ENCODE assay signal across 8 mouse cellular contexts in the genomic region with DNA sequence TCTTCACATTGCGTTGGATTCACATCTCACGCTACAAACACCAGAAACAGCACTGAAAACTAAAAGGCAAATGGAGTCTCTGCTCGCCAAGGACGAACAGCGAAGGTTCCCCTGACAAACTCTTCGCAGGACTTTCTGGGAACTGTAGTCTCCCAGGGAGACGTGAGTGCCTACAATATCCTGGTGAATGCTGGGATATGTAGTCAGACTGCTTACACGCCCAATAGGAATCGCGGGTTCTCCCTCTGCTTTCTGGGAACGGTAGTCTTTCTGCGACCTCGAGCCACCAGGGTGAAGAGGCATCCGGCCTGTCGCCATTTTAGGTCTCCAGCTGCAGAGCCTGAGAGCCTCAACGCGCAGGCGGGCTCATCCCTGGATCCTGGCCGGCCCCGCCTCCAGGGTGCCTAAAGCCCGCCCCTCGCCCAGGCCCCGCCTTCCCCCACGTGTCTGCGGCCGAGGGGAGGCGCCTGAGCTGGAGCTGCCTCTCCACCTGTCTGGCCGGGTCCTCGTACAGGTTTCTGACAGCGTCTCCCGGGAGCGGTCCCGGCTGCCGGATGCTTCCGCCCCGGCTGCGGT. TPM values are rescaled to one million over a fixed set of nuclear protein-coding genes. Genes with fewer than 3 reads are reported as not detected.
A peak's percentile ranks its signal among the peaks of the same experiment; 100 is the strongest.
DNase-seq lines count a peak whose midpoint lies in the region; ATAC-seq and TF ChIP-seq lines count a peak whose summit lies in the region.
"Not testable (repeated sequence)": the region's sequence is repeated elsewhere in the genome, so short reads cannot be mapped to it uniquely, and the experiment has no call there.

Gene Desi2, plus strand, starts transcription at position 202 of the 576 bp plus-strand sequence.

- TF ChIP-seq CTCF in kidney, adult 2 months (conservative IDR thresholded peaks at IDR 0.05; ENCODE audit: insufficient read depth, insufficient read length, low read depth, low read length); spleen, adult 2 months (IDR thresholded peaks at IDR 0.05; ENCODE audit: extremely low read depth, insufficient read depth, insufficient read length, insufficient replicate concordance): not testable (repeated sequence)

- ATAC-seq in embryonic facial prominence, embryonic 13.5 days (ENCODE audit: insufficient number of reproducible peaks, insufficient read depth, low FRiP score, low TSS enrichment, low read depth): peak; percentile 99
- ATAC-seq in limb, embryonic 12.5 days (ENCODE audit: insufficient number of reproducible peaks, insufficient read depth, low FRiP score, low TSS enrichment, low read depth): peak; percentile 99
- ATAC-seq in midbrain, embryonic 15.5 days (replicated peaks): peak; percentile 99

- not testable (repeated sequence) for H3K9me3 ChIP-seq in embryonic facial prominence, embryonic 13.5 days; limb, embryonic 12.5 days; midbrain, embryonic 15.5 days

- H3K4me2 ChIP-seq in embryonic facial prominence, embryonic 13.5 days: peak within 1 kb of the TSS; percentile 71
- H3K4me2 ChIP-seq in limb, embryonic 12.5 days: peak within 1 kb of the TSS; percentile 53
- peak within 1 kb of the TSS; percentile 69 for H3K4me2 ChIP-seq in midbrain, embryonic 15.5 days

- peak within 1 kb of the TSS; percentile 66 for H3K4me3 ChIP-seq in embryonic facial prominence, embryonic 13.5 days
- peak within 1 kb of the TSS; percentile 80 for H3K4me3 ChIP-seq in kidney, adult 2 months (ENCODE audit: insufficient read depth, low read depth, low read length)
- H3K4me3 ChIP-seq in limb, embryonic 12.5 days (replicated peaks): peak within 1 kb of the TSS; percentile 61
- H3K4me3 ChIP-seq in midbrain, embryonic 15.5 days: peak within 1 kb of the TSS; percentile 76
- H3K4me3 ChIP-seq in spleen, adult 2 months (ENCODE audit: extremely low read depth, insufficient read depth, insufficient read length): peak within 1 kb of the TSS; percentile 71

- H3K27me3 ChIP-seq in embryonic facial prominence, embryonic 13.5 days; kidney, adult 2 months (replicated peaks; ENCODE audit: control insufficient read depth, insufficient read depth, low read length); limb, embryonic 12.5 days; midbrain, embryonic 15.5 days (replicated peaks); spleen, adult 2 months (ENCODE audit: control insufficient read depth, insufficient read depth, low read length): not testable (repeated sequence)

- peak within 1 kb of the TSS; percentile 62 for H3K27ac ChIP-seq in embryonic facial prominence, embryonic 13.5 days
- H3K27ac ChIP-seq in kidney, adult 2 months (ENCODE audit: insufficient read depth, low read depth, low read length): peak within 1 kb of the TSS; percentile 76
- H3K27ac ChIP-seq in limb, embryonic 12.5 days: peak within 1 kb of the TSS; percentile 45; the same call in 1 of the 2 replicates
- H3K27ac ChIP-seq in midbrain, embryonic 15.5 days: peak within 1 kb of the TSS; percentile 84
- peak within 1 kb of the TSS; percentile 76 for H3K27ac ChIP-seq in spleen, adult 2 months (ENCODE audit: insufficient read depth, low read length)

- not testable (repeated sequence) for H3K36me3 ChIP-seq in embryonic facial prominence, embryonic 13.5 days; kidney, adult 2 months (ENCODE audit: control insufficient read depth, insufficient read depth, low read length); limb, embryonic 12.5 days; midbrain, embryonic 15.5 days (replicated peaks); spleen, adult 2 months (ENCODE audit: control insufficient read depth, insufficient read depth, low read length)

- WGBS in embryonic facial prominence, embryonic 13.5 days: 1% methylated on average over 37 of the region's 37 CpGs
- 1% methylated on average over 37 of the region's 37 CpGs for WGBS in kidney, adult 2 months
- WGBS in limb, embryonic 12.5 days: under 1% methylated on average over 37 of the region's 37 CpGs
- under 1% methylated on average over 37 of the region's 37 CpGs for WGBS in midbrain, embryonic 15.5 days
- whole genome bisulfite sequencing in spleen, adult 2 months: under 1% methylated on average over 37 of the region's 37 CpGs

- peak; percentile 97 for DNase-seq in 3134 (ENCODE audit: extremely low read depth, insufficient read length, low spot score)
- DNase-seq in adrenal gland, postnatal 36 days: peak; percentile 94 to 95
- DNase-seq in heart, adult 18-20 months: peak; percentile 92 to 99
- DNase-seq in kidney, adult 2 months: peak; percentile 99
- peak; percentile 89 to 97 for DNase-seq in spleen, adult 2 months (ENCODE audit: low read depth in 1 of 2, low spot score in 2 of 2)

- not testable (repeated sequence) for TF ChIP-seq POLR2A in kidney, adult 2 months (IDR thresholded peaks at IDR 0.05; ENCODE audit: low read depth, low read length)
- TF ChIP-seq POLR2A in spleen, adult 2 months (IDR thresholded peaks at IDR 0.05; ENCODE audit: low read depth, low read length): peak; percentile 66

- not testable (repeated sequence) for H3K4me1 ChIP-seq in embryonic facial prominence, embryonic 13.5 days; kidney, adult 2 months (ENCODE audit: control insufficient read depth, insufficient read depth, low read length); limb, embryonic 12.5 days (replicated peaks); midbrain, embryonic 15.5 days; spleen, adult 2 months (ENCODE audit: control insufficient read depth, insufficient read depth, insufficient read length)

- peak within 1 kb of the TSS; percentile 70 for H3K9ac ChIP-seq in embryonic facial prominence, embryonic 13.5 days
- peak within 1 kb of the TSS; percentile 48; the same call in 1 of the 2 replicates for H3K9ac ChIP-seq in limb, embryonic 12.5 days (replicated peaks)
- H3K9ac ChIP-seq in midbrain, embryonic 15.5 days: peak within 1 kb of the TSS; percentile 68

RNA-seq across cellular contexts. Expression of gene Desi2, which starts in this region (rescaled TPM):
- 10 to 100 TPM; 22.5 to 25.7 TPM for total RNA-seq in adrenal gland, postnatal 36 days (2021)
- polyA plus RNA-seq in embryonic facial prominence, embryonic 13.5 days (2015; fragmentation: Nextera tagmentation; extraction: Ambion mirVana): 24.1 and 25.3 TPM in 2 replicates
- 10 to 100 TPM; 15.4 to 15.9 TPM for total RNA-seq in heart, adult 18-20 months (2021)
- polyA plus RNA-seq in kidney, adult 2 months (2012; rRNA removed): 6.4 TPM in 2 replicates
- polyA plus RNA-seq in limb, embryonic 12.5 days (2016; fragmentation: Nextera tagmentation; extraction: Ambion mirVana): 19.0 and 22.1 TPM in 2 replicates
- 20.1 and 21.5 TPM in 2 replicates for polyA plus RNA-seq in midbrain, embryonic 15.5 days (2015; fragmentation: Nextera tagmentation; extraction: Ambion mirVana)
- polyA plus RNA-seq in spleen, adult 2 months (2012; rRNA removed): 4.4 and 4.7 TPM in 2 replicates

Comparison
In these comparisons a context has a peak if more than half of its experiments do, and no peak if none do; other contexts are left out.
1. Peak in every context shown above with its lines: DNase-seq, ATAC-seq, H3K4me3 ChIP-seq and H3K27ac ChIP-seq.